Mouse (Mus musculus) fibroblast of lung, adult 2 months (primary cell): ENCODE measurements around the gene Tle2.

ENCODE experiments used
- DNase-seq: peaks from one replicate; pipeline ENCODE4 v3.0.0-alpha.2; 2011; ENCODE audit warnings: low read depth

Tle2 gene

GRCm38 (mm10) chr10:81574081-81575056 lies at the start of gene Tle2:
TSS of gene Tle2 (plus strand) at chr10:81574561.
- DNase-seq: no peak

GRCm38 (mm10) chr10:81525017-81525694 lies 49.2 kb upstream of the Tle2 start:
- DNase-seq: no peak

GRCm38 (mm10) chr10:81526779-81527178 lies 47.6 kb upstream of the Tle2 start:
- no peak for DNase-seq

GRCm38 (mm10) chr10:81534826-81535225 lies 39.5 kb upstream of the Tle2 start:
- no peak for DNase-seq

GRCm38 (mm10) chr10:81536734-81537133 lies 37.6 kb upstream of the Tle2 start:
- DNase-seq: no peak

GRCm38 (mm10) chr10:81537429-81537828 lies 36.9 kb upstream of the Tle2 start:
- DNase-seq: no peak

GRCm38 (mm10) chr10:81538321-81539048 lies 35.9 kb upstream of the Tle2 start:
- DNase-seq: no peak

- DNase-seq: no peak
Measured at GRCm38 (mm10) chr10:81541363-81541762, 33.0 kb upstream of the Tle2 start.

- DNase-seq: no peak
Measured at GRCm38 (mm10) chr10:81541803-81542202, 32.6 kb upstream of the Tle2 start.

- no peak for DNase-seq
Measured at GRCm38 (mm10) chr10:81542727-81543460, 31.5 kb upstream of the Tle2 start.

- no peak for DNase-seq
Measured at GRCm38 (mm10) chr10:81543633-81544032, 30.7 kb upstream of the Tle2 start.

GRCm38 (mm10) chr10:81544296-81545160 lies 29.8 kb upstream of the Tle2 start:
- no peak for DNase-seq

- DNase-seq: peak; percentile 98
Measured at GRCm38 (mm10) chr10:81545161-81545747, 29.1 kb upstream of the Tle2 start, which contains the start of gene Gna11. TSS of gene Gna11 (minus strand) at chr10:81545190.

GRCm38 (mm10) chr10:81546332-81546731 lies 28.0 kb upstream of the Tle2 start:
- no peak for DNase-seq

GRCm38 (mm10) chr10:81546788-81547571 lies 27.4 kb upstream of the Tle2 start:
- DNase-seq: no peak

GRCm38 (mm10) chr10:81548944-81549343 lies 25.4 kb upstream of the Tle2 start:
- no peak for DNase-seq

- DNase-seq: no peak
Measured at GRCm38 (mm10) chr10:81550257-81550656, 24.1 kb upstream of the Tle2 start.

- DNase-seq: peak; percentile 84
Measured at GRCm38 (mm10) chr10:81551597-81552102, 22.7 kb upstream of the Tle2 start.

- no peak for DNase-seq
Measured at GRCm38 (mm10) chr10:81553232-81553631, 21.1 kb upstream of the Tle2 start.
